Mouse (Mus musculus) cerebellum, adult 11-12 months (tissue): ENCODE measurements around the gene Tk1.
"Not testable (repeated sequence)": the region's sequence is repeated elsewhere in the genome, so short reads cannot be mapped to it uniquely, and the experiment has no call there.

Experiments used
- DNase-seq: peaks from one replicate; pipeline ENCODE4 v3.0.0; 2022

Gene Tk1

DNA sequence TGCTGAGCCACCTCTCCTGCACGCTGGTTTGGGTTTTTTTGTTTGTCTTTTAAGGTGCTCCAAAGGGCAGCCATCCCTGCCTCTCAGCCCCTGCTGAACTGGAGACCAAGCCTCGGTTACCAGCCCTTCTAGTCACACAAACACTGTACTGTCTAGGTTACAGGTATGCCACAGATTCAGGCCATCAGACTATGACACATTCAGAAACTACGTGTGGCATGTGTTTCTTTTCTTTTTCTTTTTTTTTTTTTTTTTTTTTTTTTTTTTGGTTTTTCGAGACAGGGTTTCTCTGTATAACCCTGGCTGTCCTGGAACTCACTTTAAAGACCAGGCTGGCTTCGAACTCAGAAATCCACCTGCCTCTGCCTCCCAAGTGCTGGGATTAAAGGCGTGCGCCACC lies 37.4 kb downstream of the Tk1 start:
- DNase-seq, result not testable (repeated sequence)

DNA sequence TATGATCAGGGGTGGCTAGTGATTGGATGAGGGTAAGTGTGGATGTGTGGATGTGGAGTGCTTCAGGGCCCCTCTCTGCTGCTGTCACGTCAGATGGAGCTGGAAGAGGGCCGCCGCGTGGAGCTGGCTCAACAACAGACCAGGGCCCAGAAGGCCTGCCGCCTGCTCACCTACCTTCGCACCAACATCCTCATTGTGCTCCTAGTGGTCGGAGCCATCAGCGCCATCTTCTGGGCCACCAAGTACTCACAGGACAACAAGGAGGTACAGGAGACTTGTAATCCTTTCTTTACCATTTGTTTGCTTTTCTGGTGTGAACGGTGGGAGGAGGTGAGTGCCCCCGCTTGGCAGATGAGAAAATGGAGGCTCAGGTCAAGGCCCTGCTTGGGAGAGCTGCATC lies 39.6 kb downstream of the Tk1 start:
- peak; percentile 67 for DNase-seq

DNA sequence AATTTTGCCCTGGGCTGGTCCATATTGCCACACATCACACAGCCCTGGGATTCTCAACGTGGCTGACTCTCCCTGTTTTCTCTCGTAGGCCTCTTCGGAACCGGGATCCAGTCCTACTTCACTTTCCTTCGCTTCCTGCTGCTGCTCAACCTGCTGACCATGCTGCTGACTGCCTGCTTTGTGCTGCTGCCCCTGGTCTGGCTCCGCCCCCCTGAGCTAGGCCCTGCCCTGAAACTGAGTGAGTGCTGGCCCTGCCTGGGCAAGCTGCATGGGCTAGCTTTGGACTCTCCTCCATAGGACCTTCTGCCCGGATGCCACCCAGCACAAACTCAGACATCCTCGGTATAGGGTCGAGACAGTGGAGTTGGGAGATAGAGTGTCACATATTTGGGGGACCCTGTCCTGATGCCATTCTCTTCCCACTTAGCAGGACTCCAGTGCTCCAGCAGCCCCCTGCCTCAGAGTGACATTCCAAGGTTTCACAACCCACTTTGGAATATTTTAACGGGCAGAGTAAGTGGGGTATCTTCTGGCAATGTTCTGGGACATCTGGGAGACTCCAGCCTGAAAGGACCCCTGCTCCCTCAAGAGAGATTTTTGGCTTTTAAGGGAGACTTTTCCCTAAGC lies 42.1 kb downstream of the Tk1 start:
- DNase-seq, result no peak

DNA sequence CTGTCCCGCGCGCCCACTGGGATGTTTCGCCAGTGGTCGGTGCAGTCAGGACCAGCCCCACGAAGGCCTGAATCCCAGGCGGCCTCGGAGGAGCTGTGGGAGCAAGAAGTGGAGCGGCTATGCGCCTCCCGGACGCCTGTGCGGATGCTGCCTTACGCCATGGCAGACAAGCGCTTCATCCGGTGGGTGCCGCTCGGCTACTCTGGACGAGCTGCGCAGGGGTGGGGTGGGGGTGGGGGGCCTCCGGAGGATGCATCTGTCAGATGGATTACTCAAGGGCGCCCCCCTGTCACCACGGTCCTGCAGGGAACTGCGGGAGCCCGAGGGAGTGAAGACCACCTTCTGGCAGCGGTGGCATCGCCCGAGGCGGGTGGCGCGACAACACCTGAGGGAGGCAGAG lies 42.8 kb downstream of the Tk1 start:
- DNase-seq, result no peak

DNA sequence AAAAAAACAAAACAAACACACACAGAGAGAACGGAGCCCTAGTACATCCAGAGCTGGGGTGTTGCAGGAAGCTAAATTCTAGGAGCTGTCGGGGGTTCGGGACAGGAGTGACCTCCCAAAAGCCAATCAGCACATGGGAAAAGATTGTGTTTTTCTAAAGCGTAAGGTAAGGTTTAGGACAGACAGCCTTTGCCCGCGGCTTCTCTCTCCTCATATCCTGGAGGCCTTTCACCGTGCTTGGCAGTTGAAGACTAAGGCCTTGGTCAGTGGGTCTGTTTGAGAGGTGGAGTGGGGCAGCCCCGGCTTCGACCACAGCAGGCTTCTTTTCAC lies 43.2 kb downstream of the Tk1 start:
- no peak for DNase-seq

DNA sequence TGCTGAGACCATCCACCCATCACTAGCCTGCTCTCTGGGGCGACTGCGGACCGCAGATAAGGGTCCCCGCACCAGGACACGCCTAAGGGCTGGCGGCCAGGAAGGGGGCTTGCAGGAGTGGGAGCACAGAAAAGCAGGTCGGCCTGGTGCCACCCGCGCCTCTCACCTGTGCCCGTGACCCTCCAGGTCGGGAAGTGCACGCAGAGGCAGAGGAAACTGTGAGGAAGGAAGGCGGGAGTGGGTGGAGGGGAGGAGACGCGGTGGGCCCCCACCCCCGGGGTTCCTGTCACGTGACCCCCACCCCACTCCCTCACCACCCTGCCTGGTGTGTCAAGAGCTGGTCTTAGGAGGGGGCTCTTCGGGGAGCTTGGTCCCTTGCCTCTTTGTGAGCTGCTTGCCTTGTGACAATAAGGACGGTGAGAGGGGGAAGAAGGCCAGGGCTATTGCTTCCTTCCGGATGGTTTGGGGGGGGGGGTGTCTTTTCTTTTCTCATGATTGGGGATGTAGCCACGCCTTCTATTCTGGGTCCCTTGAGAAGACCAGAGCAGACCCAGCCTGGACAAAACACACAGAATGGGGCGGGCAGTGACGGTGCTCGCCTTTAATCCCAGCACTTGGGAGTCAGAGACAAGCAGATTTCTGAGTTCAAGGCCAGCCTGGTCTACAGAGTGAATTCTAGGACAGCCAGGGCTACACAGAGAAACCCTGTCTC lies 43.7 kb downstream of the Tk1 start, which contains the start of the genes Tmc8 and Tmc6:
TSS of gene Tmc8 (plus strand) at position 84 of the 712 bp plus-strand sequence.
TSS of gene Tmc6 (minus strand) at position 206 of the 712 bp plus-strand sequence.
- DNase-seq, result no peak

DNA sequence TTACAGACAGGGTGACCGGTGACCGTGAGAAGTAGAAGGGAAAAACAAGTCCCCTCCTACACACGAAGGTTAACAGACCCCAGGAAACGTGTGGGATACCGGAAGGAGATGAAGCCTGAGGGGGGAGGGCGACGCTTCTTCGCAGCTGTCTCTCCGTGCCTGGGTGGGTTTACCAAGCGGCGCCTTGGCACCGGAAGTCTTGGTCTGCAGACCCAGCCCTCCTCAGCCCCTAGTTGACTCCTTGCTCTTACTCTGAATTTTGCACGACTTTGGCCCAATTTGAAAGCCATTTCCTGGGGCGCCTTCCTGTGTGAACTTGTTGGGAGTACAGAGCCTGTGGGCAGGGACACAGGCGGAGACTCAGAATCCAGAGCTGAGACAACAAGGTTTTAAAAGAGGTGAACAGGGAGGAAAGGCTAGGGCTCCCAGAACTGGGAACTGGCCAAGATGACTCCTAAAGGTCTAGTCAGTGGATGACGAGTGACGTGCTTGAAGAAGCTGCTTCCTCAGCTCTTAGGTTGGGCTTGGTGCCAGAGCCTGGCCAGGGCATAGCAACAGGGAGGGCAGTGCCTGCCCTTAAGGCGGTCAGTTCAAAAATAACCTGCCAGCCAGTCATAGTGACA lies 44.6 kb downstream of the Tk1 start:
- DNase-seq, result no peak

DNA sequence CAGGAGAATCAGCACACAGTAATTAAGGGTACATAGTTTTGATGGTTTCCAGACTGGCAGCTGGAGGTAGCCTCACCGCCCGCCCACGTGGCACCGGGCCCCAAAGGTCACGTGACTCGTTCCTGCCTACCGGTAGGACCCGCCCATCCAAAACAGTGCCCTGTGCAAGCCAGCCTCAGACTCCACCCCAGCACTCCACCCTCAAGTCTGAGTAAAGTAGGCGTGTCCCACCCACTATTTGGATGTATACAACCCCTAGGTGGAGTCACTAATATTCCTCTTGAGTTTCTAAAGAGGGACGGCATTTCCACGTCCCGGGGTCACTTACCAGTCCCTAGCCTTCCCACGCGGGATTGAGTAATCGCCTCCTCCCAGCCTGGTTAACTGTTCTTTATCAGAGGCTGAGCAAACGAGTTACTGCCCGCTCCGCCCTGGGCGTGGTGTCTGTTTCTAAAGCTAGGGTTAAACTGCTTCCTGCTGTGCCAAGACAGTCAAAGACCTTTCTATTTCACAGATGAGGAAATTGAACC lies 45.2 kb downstream of the Tk1 start:
- no peak for DNase-seq

DNA sequence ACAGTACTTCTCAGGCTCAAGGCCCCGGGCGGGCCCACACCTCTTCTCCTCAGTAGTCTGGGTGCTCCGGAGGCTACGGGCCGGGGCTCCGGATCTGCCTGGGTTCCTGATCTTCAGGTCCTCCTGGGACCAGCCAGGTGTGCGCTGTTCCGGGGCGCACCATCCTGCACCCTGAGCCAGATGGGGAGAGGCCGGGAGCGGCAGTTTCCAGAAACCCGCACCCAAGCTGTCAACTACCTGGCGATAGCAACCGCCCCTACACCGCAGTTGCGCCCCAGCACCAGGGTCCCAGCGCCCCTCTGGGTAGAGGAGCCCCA lies 45.7 kb downstream of the Tk1 start:
- no peak for DNase-seq

DNA sequence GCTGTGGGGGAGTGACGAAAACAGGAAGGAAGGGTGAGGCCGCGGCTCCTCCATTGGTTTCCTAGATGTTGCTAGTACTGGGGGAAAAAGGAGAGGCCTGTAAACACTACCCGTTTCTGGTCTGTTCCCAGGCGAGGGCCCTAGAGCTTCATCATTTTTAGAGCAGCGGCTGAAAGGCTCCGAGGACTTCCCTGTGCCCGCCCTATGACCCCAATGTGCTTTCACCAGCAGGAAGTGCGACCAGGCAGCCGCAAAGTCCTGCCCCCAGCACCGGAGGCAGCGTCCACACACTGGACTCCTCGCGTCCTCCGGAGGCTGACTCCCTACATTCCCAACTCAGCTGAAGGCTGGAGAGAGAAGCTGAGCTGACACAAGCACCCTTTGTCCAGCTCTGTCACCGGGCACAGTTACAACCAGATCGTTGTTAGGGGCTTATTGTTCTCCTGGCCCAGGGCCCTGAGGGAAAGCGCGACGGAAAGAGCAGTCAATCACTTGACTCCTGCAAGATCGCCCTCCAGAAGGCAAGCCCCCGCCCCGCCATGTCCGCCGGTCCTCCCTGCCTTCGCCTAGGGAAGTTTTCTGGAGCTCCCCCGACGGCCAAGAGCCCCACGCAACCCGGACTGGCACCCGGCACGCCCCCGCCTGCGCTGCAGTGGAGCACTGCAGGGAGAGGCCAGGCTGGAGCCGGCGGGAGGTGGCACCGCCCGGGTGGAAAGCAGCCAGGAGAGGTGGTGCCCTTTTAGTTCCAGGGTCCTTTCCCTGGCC lies 46.3 kb downstream of the Tk1 start:
- DNase-seq, result no peak

DNA sequence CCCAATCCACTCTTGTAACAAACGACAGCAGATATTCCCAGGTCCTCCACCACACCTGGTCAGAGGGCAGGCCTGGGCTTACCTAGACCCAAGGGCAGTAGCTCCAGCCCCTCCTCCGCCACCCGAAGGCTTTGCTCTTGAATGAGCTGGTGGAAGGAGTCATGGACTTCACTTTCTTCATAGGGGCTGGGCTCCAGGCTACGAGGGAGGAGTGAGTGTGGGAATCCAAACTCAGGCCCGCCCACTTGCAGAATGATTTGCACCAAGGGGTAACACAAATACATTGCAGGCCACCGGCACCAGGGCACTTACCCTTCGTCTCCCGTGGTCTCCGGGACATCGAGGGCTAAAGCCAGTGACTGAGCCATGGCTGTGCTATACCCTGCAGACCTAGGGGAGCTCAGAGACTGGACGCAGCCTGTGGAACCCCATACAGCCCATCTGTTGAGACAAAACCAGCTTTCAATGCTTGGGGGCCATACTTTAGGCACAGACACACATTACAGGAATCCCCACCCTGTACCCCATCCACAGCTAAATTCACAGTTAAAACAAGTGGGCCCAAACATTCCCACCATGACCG lies 47.0 kb downstream of the Tk1 start:
- no peak for DNase-seq

DNA sequence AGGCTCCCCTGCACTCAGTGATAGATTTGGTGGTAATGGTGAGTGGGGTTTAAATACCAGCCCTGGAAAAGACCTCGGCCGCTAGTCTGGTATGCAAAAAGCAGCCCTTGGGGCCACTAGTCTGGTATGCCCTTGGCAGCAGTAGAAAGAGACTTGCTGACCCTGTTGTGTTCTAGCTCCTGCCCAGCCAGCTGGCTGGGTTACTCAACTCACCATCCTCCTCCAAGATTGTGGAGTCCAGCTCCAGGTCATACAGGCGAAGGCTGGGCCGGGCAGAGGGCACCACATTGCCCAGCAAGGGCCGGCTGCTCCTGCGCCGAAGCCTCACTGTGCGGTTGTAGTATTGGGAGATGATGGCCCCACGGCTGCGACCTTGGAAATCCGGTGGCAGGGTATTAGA lies 47.9 kb downstream of the Tk1 start:
- no peak for DNase-seq

DNA sequence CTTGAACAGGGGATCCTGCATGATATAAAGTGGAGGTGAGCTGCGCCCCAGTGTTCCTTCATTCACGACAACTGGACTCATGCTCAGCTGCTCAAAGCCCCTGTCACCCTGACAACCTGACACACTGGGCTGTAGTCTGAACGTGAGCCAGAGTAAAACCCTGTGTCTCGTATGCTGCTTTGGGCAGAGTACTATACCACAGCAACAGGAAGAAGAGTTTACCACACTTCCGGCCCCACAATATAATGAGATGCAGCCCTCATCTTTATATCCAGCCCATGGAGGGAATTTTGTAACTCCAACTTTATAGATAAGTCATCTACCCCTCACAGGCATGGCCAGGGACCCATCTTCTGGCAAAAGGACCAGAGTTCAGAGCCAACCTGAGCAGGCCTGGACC lies 48.8 kb downstream of the Tk1 start:
- DNase-seq, result no peak

DNA sequence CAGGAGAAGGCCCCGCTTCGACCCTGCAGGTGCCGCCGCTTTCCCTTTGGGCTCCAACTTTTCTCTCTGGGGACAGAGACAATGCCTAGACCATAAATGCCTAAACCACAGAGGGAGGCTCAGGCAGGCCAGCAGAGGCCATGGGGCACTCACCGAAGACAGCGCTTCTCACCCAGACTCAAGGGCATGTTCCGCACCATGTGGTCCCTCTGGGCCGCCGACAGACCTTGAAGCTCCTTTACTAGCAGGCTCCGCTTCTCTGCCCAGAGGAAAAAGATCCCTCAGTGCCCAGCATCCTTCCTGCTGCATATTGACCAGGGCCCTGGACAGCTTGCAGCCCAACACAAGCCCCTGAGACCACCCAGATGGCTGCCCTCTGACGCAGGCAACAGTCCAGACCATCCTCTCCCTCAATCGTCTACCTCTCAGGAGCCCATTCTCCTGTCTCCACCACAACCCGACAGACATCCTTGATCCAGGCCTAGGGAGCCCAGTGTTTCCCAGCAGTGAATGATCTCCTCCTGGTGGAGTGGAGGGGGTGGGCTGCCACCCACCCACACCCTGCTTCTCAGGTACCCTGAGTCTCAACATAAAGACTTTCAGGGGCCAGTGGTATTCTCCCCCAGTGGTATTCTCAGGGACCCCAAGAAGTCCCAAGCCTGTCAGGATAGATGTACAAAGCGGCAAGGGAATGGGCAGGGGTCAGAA lies 49.7 kb downstream of the Tk1 start:
- no peak for DNase-seq

DNA sequence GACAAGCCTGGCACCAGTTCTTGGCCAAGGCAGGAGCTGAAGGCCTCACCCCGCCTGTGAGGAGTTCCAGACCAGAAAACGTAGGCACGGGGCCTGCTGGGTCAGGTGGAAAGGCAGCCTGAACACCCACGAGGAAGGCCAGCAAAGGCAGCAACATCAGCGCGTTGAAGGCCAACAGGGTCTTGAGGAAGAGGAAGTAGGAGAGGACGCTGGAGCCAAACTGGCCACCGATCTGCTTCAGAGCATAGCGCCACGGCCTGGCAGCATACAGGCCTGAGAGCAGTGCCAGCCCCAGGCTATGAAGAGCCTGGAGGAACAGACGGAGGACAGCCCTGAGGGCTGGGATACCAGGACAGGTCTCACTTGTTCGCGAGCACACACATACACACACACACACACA lies 50.4 kb downstream of the Tk1 start:
- DNase-seq, result no peak

DNA sequence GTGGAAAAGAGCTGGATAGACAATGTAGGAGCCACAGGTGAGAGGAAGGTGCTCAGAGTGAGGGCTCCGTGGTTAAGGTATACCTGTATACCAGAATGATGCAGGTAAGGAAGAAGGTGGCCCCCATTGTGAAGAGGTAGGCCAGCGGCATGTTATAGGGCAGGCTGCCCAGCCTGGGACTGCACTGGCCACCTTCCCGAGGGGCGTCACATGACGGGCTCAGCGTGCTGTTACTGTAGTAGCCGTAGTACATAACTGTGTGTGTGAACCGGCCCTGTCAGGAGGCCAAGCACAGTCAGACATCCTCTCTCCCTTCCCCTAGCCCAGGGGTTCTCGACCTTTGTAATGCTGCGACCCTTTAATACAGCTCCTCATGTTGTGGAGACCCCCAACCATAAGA lies 51.0 kb downstream of the Tk1 start:
- DNase-seq, result no peak

DNA sequence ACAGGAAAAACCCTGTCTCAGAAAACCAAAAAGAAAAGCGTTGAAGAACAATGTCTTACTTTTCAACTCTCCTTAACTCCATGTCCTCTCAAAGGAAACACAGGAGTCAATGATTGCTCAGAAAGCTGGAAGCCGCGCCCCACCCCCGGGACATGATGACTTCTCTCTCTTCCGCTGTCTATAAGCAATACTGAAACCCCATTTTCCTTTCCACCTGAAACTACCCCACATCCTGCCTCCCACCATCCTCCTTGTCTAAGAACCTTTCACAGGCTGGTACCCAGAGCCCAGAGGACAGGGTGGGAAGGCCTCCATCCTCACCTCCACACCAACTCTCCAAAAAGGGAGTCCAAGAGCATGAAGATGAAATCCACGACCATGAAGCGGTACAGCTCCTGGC lies 53.5 kb downstream of the Tk1 start:
- no peak for DNase-seq

DNA sequence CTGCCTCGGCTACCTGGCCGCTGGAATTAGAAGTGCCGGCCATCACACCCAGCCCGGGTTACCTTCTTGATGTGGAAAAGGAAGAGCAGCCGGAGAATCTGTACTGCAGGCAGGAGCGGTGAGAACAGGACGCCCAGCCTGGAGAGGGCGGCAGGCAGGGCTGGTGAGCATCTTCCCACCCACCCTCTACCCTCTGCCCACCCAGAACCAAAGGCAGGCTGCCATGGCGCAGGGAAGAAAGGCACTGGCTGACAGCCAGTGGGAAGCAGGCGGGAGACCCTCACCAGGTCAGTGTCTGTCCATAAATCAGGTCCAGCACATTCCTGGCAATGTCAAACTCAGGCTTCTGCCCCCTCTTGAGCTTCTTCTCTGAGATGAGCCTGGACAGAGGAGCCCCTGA lies 55.5 kb downstream of the Tk1 start:
- no peak for DNase-seq

DNA sequence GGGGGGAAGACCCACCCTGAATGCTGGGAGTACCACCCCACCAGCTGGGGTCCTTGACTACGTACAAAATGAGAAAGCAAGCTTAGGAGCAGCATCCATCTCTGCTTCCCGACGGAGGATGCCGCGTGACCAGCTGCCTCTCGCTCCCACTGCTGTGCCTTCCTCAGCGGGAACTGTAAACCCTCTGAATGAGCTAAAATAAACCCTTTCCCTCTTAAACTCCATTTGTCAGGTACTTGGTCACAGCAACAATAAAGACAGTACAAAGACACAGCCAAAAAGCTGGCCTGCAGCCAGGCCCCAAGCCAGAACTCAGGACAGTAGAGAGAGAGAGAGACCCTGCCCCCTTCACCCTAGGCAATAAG lies 56.2 kb downstream of the Tk1 start:
- DNase-seq, result no peak

DNA sequence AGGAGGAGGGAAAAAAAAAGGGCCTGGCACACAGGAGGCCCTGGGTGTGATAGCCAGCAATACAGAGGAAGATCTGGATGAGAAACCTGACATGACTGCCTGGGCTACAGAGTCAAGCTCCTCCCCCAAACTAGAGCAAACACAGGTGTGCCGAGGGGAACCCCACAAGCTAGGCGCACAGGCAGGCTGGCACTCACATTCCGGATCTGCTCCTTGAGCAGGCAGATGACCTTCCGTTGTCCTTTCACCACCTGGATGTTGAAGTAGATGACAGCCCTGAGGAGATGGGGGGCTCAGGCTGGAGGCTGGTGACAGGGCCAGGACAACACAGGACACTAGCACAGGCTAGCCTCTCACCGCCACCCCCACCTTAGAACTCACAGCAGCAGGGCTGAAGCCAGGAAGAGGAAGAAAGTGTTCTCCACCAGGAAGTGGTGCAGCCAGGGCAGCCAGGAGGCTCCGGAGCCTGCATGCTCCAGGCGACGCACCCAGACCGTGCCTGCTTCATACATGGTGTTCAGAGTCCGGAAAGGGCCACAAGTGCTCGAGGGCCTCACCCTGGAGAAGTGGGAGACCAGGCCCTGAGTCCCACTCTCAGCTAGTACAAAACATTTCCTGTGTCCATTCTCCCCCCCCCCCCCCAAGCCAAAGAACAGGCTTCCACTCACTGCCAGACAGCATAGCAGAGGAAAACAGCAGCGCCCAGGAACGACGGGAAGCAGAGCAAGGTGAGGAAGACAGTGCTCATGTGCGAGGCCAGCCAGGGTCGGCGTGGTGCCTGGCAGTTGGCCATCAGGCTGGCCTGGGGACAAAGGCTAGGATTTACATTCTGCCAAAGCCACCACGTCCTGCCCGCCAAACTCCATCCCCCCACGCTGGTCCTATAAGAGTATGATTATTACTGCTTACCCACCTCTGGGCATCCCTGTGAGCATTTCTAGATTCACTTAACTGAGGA lies 56.9 kb downstream of the Tk1 start:
- DNase-seq, result no peak

DNA sequence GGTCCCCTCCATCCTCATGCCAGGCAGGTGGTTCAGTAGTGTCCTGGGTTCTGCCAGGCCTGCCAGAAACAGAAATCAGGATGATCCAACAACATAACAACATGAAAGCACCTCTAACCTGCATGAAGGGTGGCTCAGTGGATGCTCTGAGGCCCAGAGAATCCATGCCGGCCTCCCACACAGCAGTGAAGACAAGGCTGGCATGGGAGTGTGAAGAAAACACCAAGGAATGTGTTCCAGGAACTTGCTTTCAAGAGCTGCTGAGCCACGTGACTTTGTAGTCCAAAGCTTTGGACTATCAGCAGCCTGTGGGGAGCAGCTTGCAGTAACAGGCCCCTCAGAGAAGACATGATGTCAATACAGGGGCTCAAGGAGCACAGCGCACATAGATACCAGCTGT lies 59.6 kb downstream of the Tk1 start:
- DNase-seq, result no peak
